ENCODE assay signal across 8 mouse cellular contexts in genomic region chr6:134983529-134984370, GRCm38 (mm10). TPM values are rescaled to one million over a fixed set of nuclear protein-coding genes. Genes with fewer than 3 reads are reported as not detected.
A peak's percentile ranks its signal among the peaks of the same experiment; 100 is the strongest.
DNase-seq lines count a peak whose midpoint lies in the region; ATAC-seq lines count a peak whose summit lies in the region.

No protein-coding gene starts in this region.

- 0 out of 2 replicates have a peak, but pooled peaks cover 9% of the 10 kb centered on the region for H3K27me3 ChIP-seq in embryonic facial prominence, embryonic 14.5 days (replicated peaks; ENCODE audit: control insufficient read depth, insufficient read depth, low read length)
- no peaks in the 10 kb centered on the region for H3K27me3 ChIP-seq in limb, embryonic 13.5 days
- H3K27me3 ChIP-seq in midbrain, embryonic 15.5 days (replicated peaks): no peaks in the 10 kb centered on the region

- H3K9ac ChIP-seq in embryonic facial prominence, embryonic 14.5 days (ENCODE audit: low read depth, low read length): peak overlapping the region; percentile 64
- H3K9ac ChIP-seq in limb, embryonic 13.5 days: peak overlapping the region; percentile 69
- H3K9ac ChIP-seq in midbrain, embryonic 15.5 days: peak overlapping the region; percentile 82

- no peak overlapping the region for H3K27ac ChIP-seq in embryonic facial prominence, embryonic 14.5 days (replicated peaks; ENCODE audit: low read depth, low read length)
- no peak overlapping the region for H3K27ac ChIP-seq in limb, embryonic 13.5 days
- peak overlapping the region; percentile 72 for H3K27ac ChIP-seq in midbrain, embryonic 15.5 days

- ATAC-seq in embryonic facial prominence, embryonic 14.5 days (ENCODE audit: low read depth): peak; percentile 88
- peak; percentile 91 for ATAC-seq in limb, embryonic 13.5 days (ENCODE audit: low FRiP score, low read depth)
- ATAC-seq in midbrain, embryonic 15.5 days (replicated peaks): peak; percentile 93

- peak overlapping the region; percentile 95 for H3K4me2 ChIP-seq in embryonic facial prominence, embryonic 14.5 days (ENCODE audit: low read depth, low read length)
- peak overlapping the region; percentile 90 for H3K4me2 ChIP-seq in limb, embryonic 13.5 days (replicated peaks)
- peak overlapping the region; percentile 94 for H3K4me2 ChIP-seq in midbrain, embryonic 15.5 days

- peak overlapping the region; percentile 64 for H3K4me3 ChIP-seq in embryonic facial prominence, embryonic 14.5 days (ENCODE audit: low read depth, low read length)
- peak overlapping the region; percentile 60 for H3K4me3 ChIP-seq in limb, embryonic 13.5 days
- H3K4me3 ChIP-seq in midbrain, embryonic 15.5 days: peak overlapping the region; percentile 75

- peak; percentile 77 for DNase-seq in 3T3-L1 (ENCODE audit: low read depth, low spot score)
- peak; percentile 73 to 77 for DNase-seq in adrenal gland, postnatal 4 days (ENCODE audit: low spot score in 2 of 2)
- DNase-seq in embryonic facial prominence, embryonic 14.5 days (ENCODE audit: low spot score): peak; percentile 93
- DNase-seq in heart, adult 8-10 months (ENCODE audit: low spot score): peak; percentile 87
- peak; percentile 89 to 90 for DNase-seq in kidney, adult 8-10 months
- peak; percentile 70 to 88 for DNase-seq in spleen, adult 18-20 months

- H3K9me3 ChIP-seq in embryonic facial prominence, embryonic 14.5 days (ENCODE audit: control insufficient read depth, low read length): no peaks in the 10 kb centered on the region
- H3K9me3 ChIP-seq in limb, embryonic 13.5 days: no peaks in the 10 kb centered on the region
- H3K9me3 ChIP-seq in midbrain, embryonic 15.5 days: no peaks in the 10 kb centered on the region

- WGBS in embryonic facial prominence, embryonic 14.5 days: 4% methylated on average over 35 of the region's 62 CpGs
- WGBS in limb, embryonic 13.5 days: 3% methylated on average over 62 of the region's 62 CpGs
- WGBS in midbrain, embryonic 15.5 days: 2% methylated on average over 62 of the region's 62 CpGs

- H3K4me1 ChIP-seq in embryonic facial prominence, embryonic 14.5 days (ENCODE audit: control insufficient read depth, insufficient read depth, low read length): peaks cover 11% of the 10 kb centered on the region; the same call in 1 of the 2 replicates
- H3K4me1 ChIP-seq in limb, embryonic 13.5 days: peaks cover 21% of the 10 kb centered on the region
- peaks cover 21% of the 10 kb centered on the region for H3K4me1 ChIP-seq in midbrain, embryonic 15.5 days

- no peaks in the 10 kb centered on the region for H3K36me3 ChIP-seq in embryonic facial prominence, embryonic 14.5 days (ENCODE audit: control insufficient read depth, insufficient read depth, low read length)
- H3K36me3 ChIP-seq in limb, embryonic 13.5 days: no peaks in the 10 kb centered on the region
- no peaks in the 10 kb centered on the region for H3K36me3 ChIP-seq in midbrain, embryonic 15.5 days (replicated peaks)

RNA-seq across cellular contexts. Expression of gene Apold1, which starts 2.2 kb away (rescaled TPM):
- total RNA-seq in adrenal gland, postnatal 4 days (2021): 1 to 10 TPM; 6.5 to 8.2 TPM
- 5.4 and 5.5 TPM in 2 replicates for polyA plus RNA-seq in embryonic facial prominence, embryonic 14.5 days (2014; fragmentation: Nextera tagmentation; extraction: Ambion mirVana)
- total RNA-seq in heart, adult 8-10 months (2022): 1 to 10 TPM; 4.8 to 7.5 (median 5.6) TPM
- polyA plus RNA-seq in limb, embryonic 13.5 days (2015; fragmentation: Nextera tagmentation; extraction: Ambion mirVana): 4.4 and 5.0 TPM in 2 replicates
- polyA plus RNA-seq in midbrain, embryonic 15.5 days (2015; fragmentation: Nextera tagmentation; extraction: Ambion mirVana): 3.9 and 4.4 TPM in 2 replicates

RNA-seq across cellular contexts. Expression of gene Ddx47, which starts 27.7 kb away (rescaled TPM):
- 10 to 100 TPM; 74.1 to 84.0 TPM for total RNA-seq in adrenal gland, postnatal 4 days (2021)
- 90.0 and 90.8 TPM in 2 replicates for polyA plus RNA-seq in embryonic facial prominence, embryonic 14.5 days (2014; fragmentation: Nextera tagmentation; extraction: Ambion mirVana)
- 10 to 100 TPM; 36.3 to 39.7 (median 38.0) TPM for total RNA-seq in heart, adult 8-10 months (2022)
- 120 and 123 TPM in 2 replicates for polyA plus RNA-seq in limb, embryonic 13.5 days (2015; fragmentation: Nextera tagmentation; extraction: Ambion mirVana)
- 76.2 and 77.9 TPM in 2 replicates for polyA plus RNA-seq in midbrain, embryonic 15.5 days (2015; fragmentation: Nextera tagmentation; extraction: Ambion mirVana)
